Mouse (Mus musculus) left cerebral cortex, adult 9 months (tissue): ENCODE results near the gene Msi2.

Source experiments
- DNase-seq, 2 experiments: peaks; one replicate each; pipeline ENCODE4 v3.0.0; 2022; ENCODE audit warnings: low spot score in 2 of 2

Msi2 gene

GRCm38 (mm10) chr11:88676597-88676996 lies 41.7 kb downstream of the Msi2 start:
- DNase-seq, result no peak

GRCm38 (mm10) chr11:88675526-88676353 lies 42.6 kb downstream of the Msi2 start:
- DNase-seq, result no peak

- DNase-seq, result no peak
These were observed 44.2 kb downstream of the Msi2 start for GRCm38 (mm10) chr11:88674075-88674474.

GRCm38 (mm10) chr11:88670925-88671324 lies 47.4 kb downstream of the Msi2 start:
- DNase-seq, result no peak

- no peak for DNase-seq
These were observed 49.2 kb downstream of the Msi2 start for GRCm38 (mm10) chr11:88669106-88669505.

- DNase-seq, result no peak
These were observed 50.0 kb downstream of the Msi2 start for GRCm38 (mm10) chr11:88668345-88668744.

GRCm38 (mm10) chr11:88665799-88666198 lies 52.5 kb downstream of the Msi2 start:
- DNase-seq, result no peak

GRCm38 (mm10) chr11:88661444-88662180 lies 56.7 kb downstream of the Msi2 start:
- no peak for DNase-seq

- no peak for DNase-seq
These were observed 57.9 kb downstream of the Msi2 start for GRCm38 (mm10) chr11:88660404-88660803.

GRCm38 (mm10) chr11:88658926-88659325 lies 59.4 kb downstream of the Msi2 start:
- DNase-seq, result no peak

- DNase-seq, result no peak
These were observed 62.5 kb downstream of the Msi2 start for GRCm38 (mm10) chr11:88655786-88656185.

- DNase-seq, result no peak
These were observed 63.1 kb downstream of the Msi2 start for GRCm38 (mm10) chr11:88655214-88655566.

GRCm38 (mm10) chr11:88654391-88655213 lies 63.7 kb downstream of the Msi2 start:
- peak in 1 of 2 experiments; percentile 20 for DNase-seq

- peak in 1 of 2 experiments; percentile 45 for DNase-seq
These were observed 68.0 kb downstream of the Msi2 start for GRCm38 (mm10) chr11:88650275-88650674.

- DNase-seq, result no peak
These were observed 69.3 kb downstream of the Msi2 start for GRCm38 (mm10) chr11:88649009-88649408.

GRCm38 (mm10) chr11:88648407-88648806 lies 69.9 kb downstream of the Msi2 start:
- DNase-seq, result no peak

- DNase-seq, result no peak
These were observed 71.8 kb downstream of the Msi2 start for GRCm38 (mm10) chr11:88646493-88646892.

- DNase-seq, result no peak
These were observed 72.5 kb downstream of the Msi2 start for GRCm38 (mm10) chr11:88645821-88646220.

GRCm38 (mm10) chr11:88644719-88645118 lies 73.6 kb downstream of the Msi2 start:
- peak in 1 of 2 experiments; percentile 15 for DNase-seq

- no peak for DNase-seq
These were observed 78.5 kb downstream of the Msi2 start for GRCm38 (mm10) chr11:88639862-88640261.

- DNase-seq, result no peak
These were observed 79.3 kb downstream of the Msi2 start for GRCm38 (mm10) chr11:88638936-88639542.

- no peak for DNase-seq
These were observed 80.1 kb downstream of the Msi2 start for GRCm38 (mm10) chr11:88638254-88638653.
